Mouse (Mus musculus): Measurements from ENCODE around the gene Hs2st1.

DNA sequence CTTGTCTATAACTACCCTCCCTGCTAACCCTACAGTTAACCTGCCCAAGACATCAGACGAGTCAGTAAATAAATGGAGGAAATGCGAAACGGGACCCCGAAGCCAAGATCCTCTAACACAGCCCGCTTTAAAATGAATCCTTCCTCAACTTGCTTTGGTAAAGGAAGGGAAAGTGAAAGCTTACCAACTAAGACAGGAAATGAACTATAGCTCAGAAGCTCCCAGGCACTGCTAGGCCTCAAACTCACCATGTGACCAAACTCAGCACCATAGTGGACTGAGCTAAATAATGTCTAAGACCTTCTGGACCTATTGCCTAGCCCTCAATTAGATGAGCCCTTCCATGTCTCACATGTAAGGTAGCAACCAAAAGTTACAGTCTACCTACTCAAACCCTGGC lies 168.7 kb downstream of the Hs2st1 start:
- TF ChIP-seq CTCF (IDR thresholded peaks at IDR 0.05; ENCODE audit: borderline replicate concordance, control insufficient read depth, extremely low read depth, insufficient read depth, low read length, poor library complexity), result no peak
- TF ChIP-seq POLR2A (IDR thresholded peaks at IDR 0.05; ENCODE audit: control insufficient read depth, extremely low read depth, insufficient read depth, low read length, poor library complexity), result no peak
